Mouse (Mus musculus): Measurements from ENCODE around the gene Trpv1. TPM values are rescaled to one million over a fixed set of nuclear protein-coding genes. Genes with fewer than 3 reads are reported as not detected.

Trpv1 gene
- polyA plus RNA-seq (2012; rRNA removed; ENCODE audit: low replicate concordance): 2.9 and 6.3 TPM in 2 replicates

DNA sequence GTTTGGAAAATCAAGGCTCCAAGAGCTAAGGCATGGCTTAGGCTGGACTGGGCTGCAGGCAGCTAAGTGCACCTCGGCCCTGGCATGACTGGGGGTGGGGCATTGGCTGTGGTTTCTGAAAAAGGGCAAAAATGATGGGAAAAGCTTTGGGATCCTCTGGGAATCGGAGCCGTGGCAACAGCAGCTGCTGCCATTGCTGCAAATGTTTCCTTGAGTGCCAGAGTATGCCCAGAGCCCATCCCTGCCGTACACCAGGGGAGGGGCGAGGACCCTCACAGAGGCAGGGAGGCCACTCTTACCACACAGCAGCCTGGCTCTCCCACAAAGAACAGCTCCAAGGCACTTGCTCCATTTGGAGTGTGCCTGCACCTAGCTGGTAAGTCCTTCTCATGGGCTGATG lies at the start of gene Trpv1:
TSS of gene Trpv1 (plus strand) at position 301 of the 400 bp plus-strand sequence.

DNA sequence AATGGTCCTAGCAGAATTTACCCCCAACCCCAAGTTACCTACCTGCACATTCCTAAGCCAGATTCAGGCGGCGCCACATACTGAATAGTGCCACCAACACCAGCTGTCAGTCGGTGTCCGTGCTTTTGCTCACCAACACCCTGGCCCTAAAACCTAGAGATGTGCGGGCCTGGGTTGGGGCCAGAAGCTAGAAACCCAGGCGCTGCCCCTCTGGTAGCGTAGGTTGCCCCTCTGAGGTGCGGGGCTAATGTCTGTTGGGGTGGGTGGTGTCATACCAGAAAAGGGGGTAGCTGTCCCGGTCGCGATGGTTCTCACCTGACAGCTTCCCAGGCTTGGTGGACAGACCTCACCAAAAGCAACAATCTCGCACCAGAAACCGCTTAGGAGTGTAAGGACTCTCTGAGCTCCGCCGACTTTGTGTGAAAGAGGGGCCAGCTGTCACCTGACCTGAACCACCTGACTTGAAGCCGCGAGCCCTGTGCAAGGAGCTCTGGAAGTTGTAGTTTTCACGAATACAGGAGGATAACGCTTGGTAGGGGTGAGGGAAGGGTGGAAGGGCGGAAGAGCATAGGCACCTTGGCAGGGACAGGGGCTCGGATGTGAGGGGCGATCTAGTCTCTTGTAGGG lies 35.4 kb upstream of the Trpv1 start, which contains the start of gene Ctns:
TSS of gene Ctns (minus strand) at position 440 of the 627 bp plus-strand sequence.

DNA sequence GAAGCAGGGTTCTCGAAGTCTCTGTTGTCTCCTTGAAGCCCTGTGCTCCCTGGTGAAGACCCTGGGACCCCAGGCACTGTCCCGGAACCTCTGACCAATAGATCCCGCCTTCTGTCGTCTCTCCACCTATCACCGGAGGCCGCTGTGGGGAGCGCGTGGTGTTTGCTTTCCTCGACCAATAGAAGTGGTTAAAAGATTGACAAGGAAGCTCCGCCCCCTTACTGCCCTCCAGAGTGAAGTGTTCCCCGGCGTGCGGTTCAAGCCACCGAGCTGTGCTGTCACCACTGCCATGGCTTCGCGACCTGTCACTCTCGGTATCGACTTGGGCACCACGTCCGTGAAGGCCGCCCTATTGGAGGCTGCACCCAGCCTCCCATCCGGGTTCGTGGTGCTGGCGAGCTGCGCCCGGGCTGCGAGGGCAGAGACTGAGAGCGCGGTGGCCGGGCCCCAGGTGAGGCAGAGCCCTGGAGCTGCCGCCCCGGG lies 34.8 kb upstream of the Trpv1 start, which contains the start of gene Shpk:
TSS of gene Shpk (plus strand) at position 231 of the 483 bp plus-strand sequence.

DNA sequence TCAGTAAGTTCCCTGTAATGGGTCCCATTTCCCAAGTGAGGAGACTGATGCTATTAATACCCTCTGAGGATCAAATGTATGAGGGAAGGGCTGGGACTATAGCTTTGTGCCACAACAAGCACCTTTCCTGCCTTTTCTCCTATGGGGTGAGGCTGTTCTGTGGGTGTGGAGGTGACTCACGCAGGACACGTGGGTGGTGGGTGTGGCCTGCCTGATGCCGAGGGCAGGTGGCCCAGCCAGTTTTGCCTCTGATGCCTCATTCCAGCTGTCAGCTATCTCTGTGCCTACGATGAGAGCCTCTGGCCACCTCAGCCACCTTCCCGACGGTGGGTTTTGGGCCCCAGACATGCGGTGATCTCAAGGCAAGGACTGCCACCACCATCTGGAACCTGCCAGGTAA lies 33.2 kb downstream of the Trpv1 start, which contains the start of gene Trpv3:
TSS of gene Trpv3 (plus strand) at position 122 of the 400 bp plus-strand sequence.

Other genes starting within 250 kb of the Trpv1 start
- gene P2rx1, start 235.2 kb upstream of the Trpv1 start, polyA plus RNA-seq (2012; rRNA removed; ENCODE audit: low replicate concordance): 5.5 and 6.8 TPM in 2 replicates
- gene Camkk1, start 215.3 kb upstream of the Trpv1 start, polyA plus RNA-seq (2012; rRNA removed; ENCODE audit: low replicate concordance): 3.4 and 9.3 TPM in 2 replicates
- 2.3 and 4.2 TPM in 2 replicates for gene Ncbp3, start 186.5 kb upstream of the Trpv1 start, polyA plus RNA-seq (2012; rRNA removed; ENCODE audit: low replicate concordance)
- gene Itgae, start 143.7 kb upstream of the Trpv1 start, polyA plus RNA-seq (2012; rRNA removed; ENCODE audit: low replicate concordance): 2.6 and 2.8 TPM in 2 replicates
- gene Haspin, start 96.0 kb upstream of the Trpv1 start, polyA plus RNA-seq (2012; rRNA removed; ENCODE audit: low replicate concordance): 0.26 and 1.9 TPM in 2 replicates
- gene P2rx5, start 73.9 kb upstream of the Trpv1 start, polyA plus RNA-seq (2012; rRNA removed; ENCODE audit: low replicate concordance): 5.5 and 9.3 TPM in 2 replicates
- 74.8 and 94.3 TPM in 2 replicates for gene Emc6, start 57.3 kb upstream of the Trpv1 start, polyA plus RNA-seq (2012; rRNA removed; ENCODE audit: low replicate concordance)
- gene Tax1bp3, start 57.2 kb upstream of the Trpv1 start, polyA plus RNA-seq (2012; rRNA removed; ENCODE audit: low replicate concordance): 127 and 170 TPM in 2 replicates
- 22.1 and 23.4 TPM in 2 replicates for gene Ctns, start 35.2 kb upstream of the Trpv1 start, polyA plus RNA-seq (2012; rRNA removed; ENCODE audit: low replicate concordance)
- gene Shpk, start 34.8 kb upstream of the Trpv1 start, polyA plus RNA-seq (2012; rRNA removed; ENCODE audit: low replicate concordance): 9.3 and 15.2 TPM in 2 replicates
- 0.21 and 0.26 TPM in 2 replicates for gene Trpv3, start 33.1 kb downstream of the Trpv1 start, polyA plus RNA-seq (2012; rRNA removed; ENCODE audit: low replicate concordance)
- gene Aspa, start 95.3 kb downstream of the Trpv1 start, polyA plus RNA-seq (2012; rRNA removed; ENCODE audit: low replicate concordance): 11.1 and 23.5 TPM in 2 replicates
- 0.06 TPM in 1 of 2 replicates, not detected in the other for gene Gm49340, start 95.4 kb downstream of the Trpv1 start, polyA plus RNA-seq (2012; rRNA removed; ENCODE audit: low replicate concordance)
- 0.33 and 0.34 TPM in 2 replicates for gene Spata22, start 95.4 kb downstream of the Trpv1 start, polyA plus RNA-seq (2012; rRNA removed; ENCODE audit: low replicate concordance)
- gene Olfr20, start 116.5 kb downstream of the Trpv1 start, polyA plus RNA-seq (2012; rRNA removed; ENCODE audit: low replicate concordance): 0.46 and 0.77 TPM in 2 replicates
- gene Olfr376, start 137.0 kb downstream of the Trpv1 start, polyA plus RNA-seq (2012; rRNA removed; ENCODE audit: low replicate concordance): not detected in 2 replicates
- gene Olfr1, start 165.3 kb downstream of the Trpv1 start, polyA plus RNA-seq (2012; rRNA removed; ENCODE audit: low replicate concordance): not detected in 2 replicates
- not detected in 2 replicates for gene Olfr378, start 194.2 kb downstream of the Trpv1 start, polyA plus RNA-seq (2012; rRNA removed; ENCODE audit: low replicate concordance)
- not detected in 2 replicates for gene Olfr380, start 223.2 kb downstream of the Trpv1 start, polyA plus RNA-seq (2012; rRNA removed; ENCODE audit: low replicate concordance)

Measured in subcutaneous adipose tissue, adult 2 months (tissue).